Mouse (Mus musculus) layer of hippocampus, postnatal 36 days (tissue): ENCODE measurements around the gene Plekha8. TPM values are rescaled to one million over a fixed set of nuclear protein-coding genes. Genes with fewer than 3 reads are reported as not detected.

Source experiments
- DNase-seq, 2 experiments: peaks; one replicate each; pipeline ENCODE4 v3.0.0; 2022
- total RNA-seq, 2 experiments: library from RNA; stranded (reverse); gene quantifications; 2 replicates each; pipeline ENCODE4 v1.2.3; 2021

Plekha8 gene
- total RNA-seq, 2 experiments from 2014 or later: 13.0 to 14.0 TPM

DNA sequence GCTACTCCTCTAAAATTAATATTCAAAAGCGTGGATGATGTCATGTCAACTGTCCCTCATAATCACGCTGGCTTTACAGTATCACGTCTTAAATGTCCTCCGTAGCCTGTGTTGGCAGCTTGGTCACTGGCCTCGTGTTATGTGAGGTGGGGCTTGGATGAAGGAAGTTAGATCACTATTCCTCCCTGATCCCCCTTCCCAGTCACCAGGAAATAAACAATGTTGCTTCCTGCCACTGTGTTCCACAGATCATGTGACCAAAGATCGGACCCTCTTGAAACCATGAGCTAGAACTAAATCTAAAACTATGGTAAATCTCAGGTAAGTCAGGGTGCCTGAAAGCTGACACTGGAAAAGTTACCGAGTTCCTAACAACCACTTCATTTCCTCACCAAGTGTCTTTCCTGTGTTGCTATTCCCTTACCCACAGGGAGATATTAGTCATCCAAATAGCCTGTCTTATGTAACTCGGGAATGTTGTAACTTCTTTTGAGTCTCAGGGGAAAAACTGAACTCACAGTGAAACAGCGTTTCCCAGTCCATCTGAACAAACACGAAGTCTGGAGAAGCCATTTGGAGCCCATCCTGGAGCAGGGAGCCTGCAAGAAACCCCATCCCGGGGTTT is 60.7 kb downstream of the Plekha8 start:
- DNase-seq: no peak

DNA sequence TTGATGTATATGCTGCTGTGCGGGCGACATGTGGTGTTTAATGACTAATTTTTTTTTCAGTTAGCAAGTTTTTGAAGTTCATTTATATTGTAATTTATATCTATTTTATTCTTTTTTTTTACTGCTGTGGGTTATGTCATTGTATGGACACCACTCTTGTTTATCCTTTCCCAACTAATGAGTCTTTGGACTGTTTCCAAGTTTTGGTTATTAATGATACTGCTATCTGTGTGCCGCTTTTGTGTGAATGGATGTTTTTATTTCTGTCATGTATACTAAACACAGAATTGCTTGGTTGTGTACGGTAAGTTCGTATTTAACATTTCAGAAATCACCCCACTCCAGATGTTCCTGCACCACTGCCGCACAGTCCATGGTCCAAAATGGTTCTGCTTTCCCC is 63.0 kb downstream of the Plekha8 start:
- DNase-seq: no peak

DNA sequence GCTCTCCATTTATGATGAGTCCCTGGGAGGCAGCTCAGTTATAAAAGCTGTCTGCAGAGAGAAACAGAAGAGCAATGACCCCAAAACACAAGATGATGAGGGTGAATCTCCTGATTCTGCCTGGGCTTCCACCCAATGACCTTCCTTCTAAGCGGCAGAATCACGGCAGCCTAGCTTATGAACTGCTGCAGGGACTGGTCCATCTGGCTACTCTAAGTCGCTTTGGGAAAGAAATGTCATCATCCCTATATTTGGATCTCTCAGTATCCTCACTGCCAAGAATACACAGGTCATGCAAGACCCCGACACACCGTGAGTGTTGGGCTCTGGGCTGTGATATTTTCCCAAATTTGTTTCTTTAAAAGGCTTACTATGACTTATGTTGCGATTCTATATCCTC is 75.0 kb downstream of the Plekha8 start:
- no peak for DNase-seq

DNA sequence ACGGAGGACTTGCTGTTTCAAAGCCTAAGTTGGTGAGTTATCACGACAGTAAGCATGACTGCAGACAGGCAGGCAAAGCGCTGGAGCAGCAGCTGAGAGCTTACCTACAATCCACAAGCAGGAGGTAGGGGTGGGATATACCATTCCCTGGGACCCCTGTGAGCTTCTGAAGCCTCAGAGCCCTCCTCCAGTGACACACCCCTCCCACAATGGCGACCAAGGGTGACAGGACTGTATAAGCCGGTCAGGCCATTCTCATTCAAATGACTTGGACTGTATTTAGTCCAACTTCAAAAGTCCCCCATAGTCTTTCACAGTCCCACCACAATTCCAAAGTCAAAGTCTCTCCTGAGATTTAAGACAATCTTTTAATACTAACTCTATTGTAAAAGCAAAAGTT is 78.0 kb downstream of the Plekha8 start:
- no peak for DNase-seq

DNA sequence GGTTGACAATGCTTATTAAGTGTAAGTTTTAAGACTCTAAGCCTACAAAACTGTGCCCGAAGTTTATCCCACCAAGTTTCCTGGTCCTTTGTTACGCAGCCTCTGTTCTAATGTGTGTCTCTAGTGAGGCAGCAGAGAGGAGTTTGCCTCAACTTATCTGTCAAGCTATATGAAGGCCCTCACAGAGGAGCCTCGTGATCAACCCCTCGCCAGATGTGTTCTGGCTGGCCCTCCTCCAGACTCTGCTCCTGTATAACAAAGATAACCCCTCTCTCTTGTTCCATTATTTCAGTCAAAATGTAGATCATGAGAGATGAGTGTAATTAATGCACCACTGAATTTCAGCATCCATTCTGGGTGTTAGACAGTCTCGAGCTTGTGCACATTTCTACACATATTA is 84.8 kb downstream of the Plekha8 start:
- no peak for DNase-seq

DNA sequence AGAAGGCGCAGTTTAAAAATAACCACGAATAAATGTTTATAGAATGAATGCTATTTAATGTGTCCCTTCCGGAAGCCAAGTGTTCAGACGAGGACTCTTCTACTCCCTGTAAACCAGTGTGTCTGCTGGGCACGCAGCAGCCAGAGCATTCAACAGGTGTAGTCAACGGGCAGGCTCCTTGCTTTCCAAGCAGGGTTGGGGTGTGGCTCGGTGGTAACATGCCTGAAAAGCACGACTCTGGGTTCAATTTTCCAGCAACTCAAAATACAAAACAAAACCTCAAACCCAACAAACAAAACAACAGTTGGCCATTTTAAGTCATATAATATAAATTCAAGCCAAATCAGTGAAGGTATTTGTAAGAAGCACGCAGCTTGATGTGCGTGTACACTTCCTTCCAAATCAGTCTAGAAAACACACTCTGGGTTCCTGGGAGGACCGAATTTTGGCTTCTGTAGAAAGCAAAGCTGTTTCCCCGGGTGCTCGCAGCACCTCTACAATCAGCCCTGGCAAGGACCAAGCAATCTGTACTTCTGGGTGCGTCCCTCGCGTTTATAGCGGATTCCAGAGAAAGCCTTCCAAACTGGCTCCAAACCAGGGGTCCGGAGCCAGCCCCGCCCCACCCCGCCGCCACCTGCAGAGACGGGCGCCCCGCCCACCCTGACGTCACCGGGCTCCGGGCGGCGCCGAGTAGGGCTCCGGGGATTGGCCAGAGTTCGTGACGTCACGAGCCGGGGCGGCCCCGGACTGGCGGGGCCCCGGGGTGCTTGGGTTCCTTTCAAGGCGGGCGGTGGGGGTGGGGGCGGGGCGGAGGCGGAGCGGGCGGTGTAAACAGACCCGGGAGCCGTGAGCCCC is 86.2 kb downstream of the Plekha8 start, which contains the start of gene Mturn:
Gene Mturn, plus strand, starts transcription at position 734 of the 855 bp plus-strand sequence.
- DNase-seq: peak; percentile 97 to 98

DNA sequence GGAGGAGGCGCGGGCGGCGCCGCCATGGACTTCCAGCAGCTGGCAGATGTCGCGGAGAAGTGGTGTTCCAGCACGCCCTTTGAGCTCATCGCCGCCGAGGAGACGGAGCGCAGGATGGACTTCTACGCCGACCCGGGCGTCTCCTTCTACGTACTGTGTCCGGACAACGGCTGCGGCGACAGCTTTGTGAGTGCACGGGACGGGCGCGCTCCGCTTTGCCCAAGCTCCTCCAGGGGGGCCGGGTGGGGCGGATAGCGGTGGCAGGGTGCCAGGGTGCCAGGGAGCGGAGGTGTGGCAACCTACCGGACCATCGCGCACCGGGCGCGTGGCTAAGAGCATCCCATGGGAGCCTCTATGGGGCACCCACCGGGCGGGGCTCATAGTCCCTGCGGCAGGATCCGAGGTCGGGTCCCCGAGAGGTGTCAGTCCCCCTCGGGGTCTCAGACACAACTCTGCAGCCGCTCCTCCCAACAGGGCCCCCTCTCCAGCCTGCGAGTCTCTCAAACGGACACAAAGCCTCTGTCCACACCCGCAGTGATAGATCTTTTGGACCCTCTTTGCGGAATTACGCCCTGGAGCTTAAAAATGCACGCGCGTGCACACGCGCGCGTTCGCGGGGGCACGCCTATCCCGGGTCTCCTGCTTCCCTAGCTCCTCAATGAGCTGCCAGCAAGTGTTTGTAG is 87.0 kb downstream of the Plekha8 start:
- peak in 1 of 2 experiments; percentile 37 for DNase-seq

DNA sequence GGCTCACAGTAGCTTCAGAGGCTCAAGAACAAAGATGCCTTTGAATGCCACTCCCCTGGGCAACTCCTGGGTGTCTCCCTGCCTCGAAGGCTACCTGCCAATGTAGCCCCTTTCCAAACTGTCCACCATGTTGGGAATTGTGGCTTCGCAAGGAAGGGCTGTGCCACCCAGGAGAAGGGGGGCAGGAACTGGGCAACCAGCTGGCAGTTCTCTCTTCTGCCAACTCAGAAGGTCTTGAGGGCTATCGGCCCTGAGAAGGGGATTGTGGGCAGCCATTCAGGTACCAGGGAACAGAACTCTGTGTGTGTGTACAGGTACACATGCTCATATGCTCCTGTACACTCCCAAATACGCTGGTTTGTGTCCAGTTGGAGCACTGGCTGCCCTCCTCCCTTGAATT is 89.2 kb downstream of the Plekha8 start:
- DNase-seq: no peak

DNA sequence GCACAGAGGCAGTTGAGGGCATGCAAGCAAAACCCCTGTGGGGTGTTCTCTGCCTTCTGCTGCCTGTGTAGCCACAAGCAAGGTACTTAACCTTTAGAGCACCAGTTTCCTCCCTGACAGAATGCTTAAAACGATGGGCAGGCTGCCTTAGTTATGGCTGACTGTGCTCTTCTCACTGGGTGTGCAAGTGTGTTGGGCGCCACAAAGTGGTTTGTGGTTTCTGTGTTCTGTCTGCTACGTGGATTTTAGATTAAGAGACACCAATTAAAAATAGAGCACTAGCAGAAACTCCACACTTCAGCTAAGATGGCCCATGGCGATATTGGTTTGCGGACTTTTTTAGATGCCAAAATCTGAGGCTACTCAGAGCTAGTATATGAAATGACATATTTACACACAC is 90.2 kb downstream of the Plekha8 start:
- DNase-seq: no peak

DNA sequence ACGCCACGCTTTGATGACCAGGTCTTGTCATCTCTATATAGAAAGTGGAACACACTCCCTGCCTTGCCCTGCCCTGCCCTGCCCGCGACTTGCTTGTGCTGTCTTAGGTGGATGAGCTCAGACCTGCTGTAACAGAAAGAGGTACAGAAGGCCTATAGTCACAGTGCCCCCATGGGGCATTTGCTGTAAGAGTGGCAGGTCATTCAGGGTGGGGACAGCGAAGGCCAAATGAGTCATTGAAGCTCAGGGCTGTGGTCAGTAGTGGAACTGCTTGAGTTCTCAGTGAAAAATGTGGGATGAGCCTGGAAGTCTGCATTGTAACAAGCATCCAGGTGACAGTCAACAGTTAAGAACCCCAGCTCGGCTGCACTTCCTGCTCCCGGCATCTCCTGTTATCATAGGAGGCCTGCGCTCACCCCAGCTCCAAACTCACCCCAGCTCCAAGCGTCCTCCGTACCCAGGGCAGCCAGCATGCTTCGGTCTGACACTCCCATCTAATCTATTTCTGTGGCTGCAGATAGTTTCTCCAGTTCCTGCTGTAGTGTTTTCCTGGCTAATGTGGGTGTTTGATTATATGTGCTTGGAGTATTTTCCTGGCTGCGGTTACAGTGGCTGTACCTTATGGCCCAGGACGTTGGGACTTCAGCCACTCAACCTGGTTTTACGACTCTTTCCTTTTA is 90.9 kb downstream of the Plekha8 start:
- DNase-seq: no peak

DNA sequence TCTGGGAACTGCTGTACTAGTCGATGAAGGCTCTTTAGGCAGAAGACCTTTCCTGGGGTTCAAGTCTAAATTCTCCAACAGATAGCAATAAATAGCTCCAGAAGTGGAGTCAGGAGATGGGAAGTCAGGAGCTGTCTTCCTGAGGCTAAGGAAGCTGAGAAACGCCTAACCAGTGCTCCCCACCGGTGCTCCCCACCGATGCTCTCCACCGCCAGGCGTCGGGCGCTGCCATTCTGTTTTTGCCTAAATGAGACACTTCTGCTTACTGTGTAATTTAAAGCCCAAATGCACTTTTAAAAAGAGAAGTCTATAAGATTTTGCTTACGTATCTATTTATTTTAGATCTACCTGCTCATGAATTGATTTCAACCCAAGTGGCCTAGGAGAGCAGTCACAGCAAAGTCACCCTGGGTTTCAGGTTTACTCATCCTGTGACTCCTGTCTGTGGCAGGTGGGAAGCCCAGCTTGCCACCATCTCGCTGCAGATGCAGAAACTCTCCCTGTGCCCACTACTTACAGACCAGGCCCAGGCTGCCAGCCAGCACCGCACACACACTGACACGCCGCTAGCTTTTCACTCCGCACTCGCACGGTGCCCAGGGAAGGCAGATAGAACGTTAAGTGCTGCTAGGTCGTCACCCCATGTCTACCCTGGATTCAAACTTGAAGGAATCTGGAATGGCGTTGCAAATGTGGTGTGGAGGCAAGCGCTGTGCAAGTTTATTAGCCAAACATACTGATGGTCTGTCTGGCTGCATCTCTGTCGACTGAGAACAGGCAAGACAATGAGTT is 92.2 kb downstream of the Plekha8 start:
- no peak for DNase-seq

DNA sequence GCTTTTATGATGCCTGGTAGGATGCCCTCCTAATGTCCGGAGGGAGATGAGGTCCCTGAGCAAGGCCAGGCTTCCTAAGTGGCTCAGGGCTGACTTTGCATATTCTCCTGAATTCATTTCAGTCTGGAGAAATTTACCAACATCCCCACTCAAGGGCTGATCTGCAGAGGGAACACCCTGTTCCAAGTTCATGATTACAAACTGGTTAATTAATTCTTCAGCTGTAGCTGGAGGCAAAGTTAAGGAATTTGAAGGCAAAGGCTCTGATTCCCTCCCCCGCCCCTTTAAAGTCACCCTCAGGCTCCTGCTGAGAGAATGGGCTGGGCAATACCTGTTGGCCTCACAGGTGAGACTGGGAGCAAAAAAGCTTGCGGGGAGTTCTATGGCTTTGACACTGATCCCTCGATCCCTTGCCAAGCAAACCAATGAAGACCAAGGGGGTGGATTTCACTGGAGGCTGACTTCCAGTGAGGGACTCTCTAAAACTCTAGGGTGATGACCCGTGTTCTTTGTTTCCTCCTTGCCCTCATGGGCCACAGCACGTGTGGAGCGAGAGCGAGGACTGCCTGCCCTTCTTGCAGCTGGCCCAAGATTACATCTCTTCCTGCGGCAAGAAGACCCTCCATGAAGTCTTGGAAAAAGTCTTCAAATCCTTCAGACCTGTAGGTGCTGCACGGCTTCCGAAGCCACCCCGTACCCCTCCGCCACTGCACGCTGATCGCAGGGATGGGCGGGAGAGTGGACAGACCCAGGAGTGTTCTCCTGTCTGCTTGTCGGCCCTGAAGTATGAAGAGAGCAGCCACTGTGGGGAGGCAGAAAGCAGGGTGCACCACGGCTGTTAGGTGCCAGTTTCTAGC is 93.8 kb downstream of the Plekha8 start:
- DNase-seq: no peak

DNA sequence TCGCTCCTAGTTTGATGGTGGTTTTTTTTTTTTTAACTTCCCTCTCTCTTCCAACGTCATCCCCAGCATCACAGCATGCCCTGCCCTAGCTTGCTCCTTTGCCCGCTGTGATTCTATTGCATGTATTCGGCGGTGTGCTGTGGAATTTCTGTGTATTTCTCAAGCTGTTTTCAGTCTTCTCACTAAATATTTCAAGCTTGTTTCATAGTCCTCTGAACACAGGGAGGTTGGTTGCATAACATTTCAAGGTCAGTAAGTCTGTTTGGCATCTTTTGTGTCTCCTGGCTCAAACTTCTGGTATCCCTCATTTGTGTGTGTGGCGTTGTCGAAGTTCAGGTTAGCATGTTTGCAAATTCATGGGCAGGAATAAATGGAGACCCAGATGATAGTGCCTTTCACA is 94.8 kb downstream of the Plekha8 start:
- no peak for DNase-seq

DNA sequence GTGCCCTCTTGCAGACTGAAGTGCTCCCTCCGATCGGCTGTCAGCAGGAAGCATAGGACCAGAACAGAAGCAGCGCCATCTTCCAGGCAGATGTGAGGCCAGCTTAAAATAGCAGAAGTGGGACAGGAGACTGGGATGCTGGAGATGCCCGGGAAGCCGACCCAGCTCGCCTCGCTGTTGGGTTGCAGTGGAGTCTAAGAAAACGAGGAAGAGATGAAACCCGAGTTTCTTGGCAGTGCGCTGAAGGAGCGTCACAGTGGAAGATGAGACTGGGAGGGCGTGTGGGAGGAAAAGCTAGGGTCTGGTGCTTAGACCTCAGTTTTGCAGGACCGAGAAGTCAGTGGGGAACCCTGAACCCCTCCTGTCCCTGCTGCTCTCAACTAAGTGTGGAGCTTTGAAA is 95.9 kb downstream of the Plekha8 start:
- DNase-seq: no peak

DNA sequence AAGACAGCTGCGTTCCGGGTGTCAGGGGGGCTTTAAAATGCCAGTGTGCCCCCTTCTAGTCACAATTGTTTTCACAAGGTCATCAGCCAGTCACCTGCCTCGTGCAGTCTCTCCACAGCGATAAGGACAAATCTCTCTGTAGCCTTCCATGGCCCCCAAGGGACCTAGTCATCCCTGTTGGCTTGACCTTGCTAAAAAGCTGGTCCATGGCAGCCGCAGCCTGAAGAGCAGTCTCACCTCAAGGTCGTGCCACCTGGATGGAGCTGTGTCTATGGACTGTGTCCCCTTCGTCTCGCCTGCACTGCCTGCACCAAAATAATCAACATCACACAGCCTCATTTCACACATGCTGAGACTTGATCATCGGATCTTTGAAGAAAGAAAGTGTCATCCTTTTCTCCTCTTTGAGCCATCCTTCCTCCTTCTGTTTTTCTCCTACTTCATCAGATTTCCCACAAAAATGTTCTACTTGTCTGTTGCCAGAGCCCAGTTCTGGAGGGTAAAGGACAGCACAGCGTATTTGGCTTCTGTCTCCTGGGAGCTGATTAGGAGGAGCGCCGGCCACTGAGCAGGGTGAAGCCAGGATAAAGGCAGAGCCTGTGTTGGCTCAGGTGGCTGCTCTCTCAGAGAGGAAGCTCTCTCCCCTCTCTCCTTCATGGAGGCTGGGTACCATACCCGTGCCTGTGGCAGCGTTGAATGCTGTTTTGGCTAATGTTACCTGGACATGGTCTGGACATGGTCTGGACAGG is 96.6 kb downstream of the Plekha8 start:
- DNase-seq: no peak

DNA sequence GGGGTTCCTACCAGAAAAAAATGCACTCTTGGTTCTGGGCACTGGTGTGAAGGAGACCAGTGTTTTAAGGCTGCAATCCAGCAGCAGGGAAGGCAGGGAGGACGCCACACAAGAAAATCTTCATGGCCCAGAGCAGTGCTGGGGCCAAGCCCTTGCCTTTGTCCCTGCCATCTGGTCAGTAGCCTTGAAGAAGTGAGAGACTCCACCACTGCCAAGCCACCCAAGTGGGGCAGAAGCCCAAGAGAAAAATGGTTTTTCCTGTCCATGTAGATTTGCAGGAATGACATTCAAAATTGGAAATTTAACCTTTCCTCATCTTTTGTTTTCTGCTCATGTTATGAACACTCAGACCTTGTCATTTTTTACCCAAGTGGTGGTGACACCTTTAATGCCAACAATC is 97.3 kb downstream of the Plekha8 start:
- DNase-seq: no peak

DNA sequence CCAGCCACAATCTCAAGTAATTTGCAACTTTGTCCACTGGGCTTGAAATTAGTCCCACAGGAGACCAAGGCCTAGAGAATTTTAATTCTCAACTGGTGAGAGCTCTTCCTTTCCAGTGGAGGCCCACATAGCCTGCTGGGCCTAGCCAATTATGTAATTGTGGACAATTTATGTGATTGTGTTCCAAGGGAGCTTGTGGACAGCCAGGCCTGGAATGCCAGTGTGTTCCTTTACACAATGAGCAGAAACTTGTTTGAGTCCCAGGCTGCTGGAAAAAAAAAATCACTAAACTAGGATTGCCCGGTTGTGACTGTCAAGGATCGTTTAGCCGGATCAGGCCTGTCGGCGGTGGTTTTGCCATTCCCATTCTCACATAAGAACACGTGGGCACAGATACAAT is 98.4 kb downstream of the Plekha8 start:
- DNase-seq: no peak
